Mouse (Mus musculus) lung, postnatal 0 days (tissue): ENCODE measurements around the gene Thap4.

Experiments used
- CTCF ChIP-seq: IDR thresholded peaks from 2 replicates; pipeline ENCODE4 v1.5.1; 2016; ENCODE audit warnings: antibody characterized with exemption, mild to moderate bottlenecking
- EP300 ChIP-seq: IDR thresholded peaks from 2 replicates; pipeline ENCODE4 v1.6.1; 2016; ENCODE audit warnings: antibody characterized with exemption, mild to moderate bottlenecking, control low read depth

GRCm38 (mm10) chr1:93726116-93726515 is 28.5 kb downstream of the Thap4 start:
- TF ChIP-seq CTCF (peak; percentile 50), EP300 (no peak)
